In the genomic region with DNA sequence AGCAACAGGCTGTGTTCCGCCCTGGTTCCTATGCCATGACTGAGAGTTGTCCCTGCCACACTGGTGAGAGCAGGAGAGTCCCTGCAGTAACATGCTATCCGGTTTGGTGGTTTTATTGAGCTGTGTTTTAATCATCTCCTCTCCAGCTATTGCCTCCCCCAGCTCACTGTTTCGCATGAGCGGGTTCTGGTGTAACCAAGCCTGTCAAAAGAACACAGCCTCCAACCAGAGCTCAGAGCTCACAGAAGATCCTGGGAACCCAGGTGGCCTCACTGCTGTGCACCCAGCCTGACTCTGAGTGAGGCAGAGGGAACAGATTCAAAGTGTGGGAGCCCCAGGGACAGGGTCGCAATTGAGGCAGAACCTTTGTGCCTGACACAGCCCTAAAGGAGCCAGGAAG, we compare ENCODE assay signal across 10 mouse cellular contexts. TPM values are rescaled to one million over a fixed set of nuclear protein-coding genes. Genes with fewer than 3 reads are reported as not detected.
DNase-seq lines count a peak whose midpoint lies in the region; ATAC-seq and TF ChIP-seq lines count a peak whose summit lies in the region.
"Had no signal": no experiment of that assay in that cellular context is flagged by ENCODE, and none has a peak within 500 bp of the region (broad histone marks: within the 10 kb centered on the region; RNA-seq: fewer than 3 reads in every experiment).

No protein-coding gene starts in this region.

- no peaks in the 10 kb centered on the region for H3K9me3 ChIP-seq in neural tube, embryonic 14.5 days (ENCODE audit: control insufficient read depth, low read length)

- peaks cover 24% of the 10 kb centered on the region for H3K36me3 ChIP-seq in neural tube, embryonic 14.5 days (ENCODE audit: control insufficient read depth, insufficient read depth, low read length)

- 72% methylated on average over 5 of the region's 5 CpGs for WGBS in neural tube, embryonic 14.5 days

- no peak for TF ChIP-seq CTCF in cortical plate, adult 2 months (IDR thresholded peaks at IDR 0.05; ENCODE audit: extremely low read depth, insufficient read depth, low read length)

- peak overlapping the region; percentile 34; the same call in 1 of the 2 replicates for H3K27ac ChIP-seq in cortical plate, adult 2 months (ENCODE audit: insufficient read depth, low read length)
- H3K27ac ChIP-seq in neural tube, embryonic 14.5 days (ENCODE audit: low read depth, low read length), result 0 out of 2 replicates have a peak overlapping the region, but pooled peaks have one; percentile 29

- no peak overlapping the region for H3K9ac ChIP-seq in neural tube, embryonic 14.5 days (replicated peaks; ENCODE audit: low read depth, low read length)

- DNase-seq in layer of hippocampus, adult 18-20 months (ENCODE audit: low spot score in 2 of 2), result peak; percentile 40 to 66
- no peak for DNase-seq in layer of hippocampus, adult 8-10 months (ENCODE audit: low spot score in 2 of 2)
- peak; percentile 69 for DNase-seq in kidney, adult 9 months
- DNase-seq in urinary bladder, adult 18-20 months (ENCODE audit: low spot score in 2 of 2), result no peak
- no peak for DNase-seq in cerebellum, postnatal 25 days
- DNase-seq in thymus, adult 18-20 months, result no peak
- DNase-seq: cerebellum, adult 18-20 months; lung, adult 2 months had no signal

- ATAC-seq in neural tube, embryonic 14.5 days (ENCODE audit: low read depth), result no peak

- no peaks in the 10 kb centered on the region for H3K27me3 ChIP-seq in neural tube, embryonic 14.5 days (ENCODE audit: control insufficient read depth, insufficient read depth, low read length)

- TF ChIP-seq POLR2A in cortical plate, adult 2 months (IDR thresholded peaks at IDR 0.05; ENCODE audit: extremely low read depth, insufficient read depth, low read length), result no peak

- no peak overlapping the region for H3K4me2 ChIP-seq in neural tube, embryonic 14.5 days (ENCODE audit: low read depth, low read length)

- peaks cover 6% of the 10 kb centered on the region for H3K4me1 ChIP-seq in cortical plate, adult 2 months (ENCODE audit: control insufficient read depth, insufficient read depth, low read length)
- peaks cover 12% of the 10 kb centered on the region for H3K4me1 ChIP-seq in neural tube, embryonic 14.5 days (ENCODE audit: control insufficient read depth, insufficient read depth, low read length)

- no peak overlapping the region for H3K4me3 ChIP-seq in cortical plate, adult 2 months (ENCODE audit: insufficient read depth, low read length)
- H3K4me3 ChIP-seq in neural tube, embryonic 14.5 days (ENCODE audit: low read depth, low read length), result no peak overlapping the region

RNA-seq across cellular contexts. Expression of a gene that starts 55.3 kb away (rescaled TPM):
- 10 to 100 TPM; 77.3 to 83.1 TPM for total RNA-seq in layer of hippocampus, adult 18-20 months (2021)
- 10 to 100 TPM; 66.8 to 85.2 (median 76.9) TPM for total RNA-seq in layer of hippocampus, adult 8-10 months (2022)
- polyA plus RNA-seq in cortical plate, adult 2 months (2012; rRNA removed), result 43.5 and 45.0 TPM in 2 replicates
- polyA plus RNA-seq in neural tube, embryonic 14.5 days (2014; fragmentation: Nextera tagmentation; extraction: Ambion mirVana), result 58.6 and 66.1 TPM in 2 replicates

Comparison
In these comparisons a context has a peak if more than half of its experiments do, and no peak if none do; other contexts are left out.
1. DNase-seq: peak in layer of hippocampus, adult 18-20 months (2 of 2) and kidney, adult 9 months (single experiment); none in layer of hippocampus, adult 8-10 months (0 of 2), urinary bladder, adult 18-20 months (0 of 2), cerebellum, postnatal 25 days (0 of 2) and thymus, adult 18-20 months (0 of 2).